Mouse (Mus musculus): Measurements from ENCODE around the gene a. TPM values are rescaled to one million over a fixed set of nuclear protein-coding genes. Genes with fewer than 3 reads are reported as not detected.

The a gene
- polyA plus RNA-seq, 1 experiment from 2014 or later = not detected

- Histone ChIP-seq H3K27ac (ENCODE audit: low read depth, low read length) (no peak overlapping the region), H3K36me3 (ENCODE audit: control insufficient read depth, insufficient read depth, low read length) (no peaks in the 10 kb centered on the region), H3K9me3 (ENCODE audit: control insufficient read depth, low read length) (no peaks in the 10 kb centered on the region), H3K9ac (ENCODE audit: low read depth, low read length) (no peak overlapping the region), H3K4me2 (replicated peaks; ENCODE audit: low read depth, low read length) (no peak overlapping the region), H3K4me1 (ENCODE audit: control insufficient read depth, insufficient read depth, low read length) (no peaks in the 10 kb centered on the region), H3K4me3 (ENCODE audit: low read length) (no peak overlapping the region), H3K27me3 (ENCODE audit: control insufficient read depth, insufficient read depth, low read length) (no peaks in the 10 kb centered on the region)
- ATAC-seq (ENCODE audit: low FRiP score, low TSS enrichment) = no peak
- 73% methylated on average over 4 of the region's 4 CpGs for WGBS
Measured at GRCm38 (mm10) chr2:155039956-155040355, 248.8 kb downstream of the a start.

- Histone ChIP-seq H3K27ac (ENCODE audit: low read depth, low read length) (no peak overlapping the region), H3K4me2 (replicated peaks; ENCODE audit: low read depth, low read length) (no peak overlapping the region), H3K27me3 (ENCODE audit: control insufficient read depth, insufficient read depth, low read length) (no peaks in the 10 kb centered on the region)
Measured at GRCm38 (mm10) chr2:155044542-155044941, 253.3 kb downstream of the a start.

GRCm38 (mm10) chr2:155045075-155045474, 253.9 kb downstream of the a start:
- WGBS = 72% methylated on average over 3 of the region's 3 CpGs
- no peak overlapping the region for H3K4me3 ChIP-seq (ENCODE audit: low read length)
- H3K4me2 ChIP-seq (replicated peaks; ENCODE audit: low read depth, low read length) = no peak overlapping the region
- H3K9ac ChIP-seq (ENCODE audit: low read depth, low read length) = no peak overlapping the region
- no peaks in the 10 kb centered on the region for H3K27me3 ChIP-seq (ENCODE audit: control insufficient read depth, insufficient read depth, low read length)
- H3K27ac ChIP-seq (ENCODE audit: low read depth, low read length) = no peak overlapping the region
- no peaks in the 10 kb centered on the region for H3K36me3 ChIP-seq (ENCODE audit: control insufficient read depth, insufficient read depth, low read length)
- 0 out of 2 replicates have a peak, but pooled peaks cover 2% of the 10 kb centered on the region for H3K4me1 ChIP-seq (ENCODE audit: control insufficient read depth, insufficient read depth, low read length)
- no peak for ATAC-seq (ENCODE audit: low FRiP score, low TSS enrichment)
- H3K9me3 ChIP-seq (ENCODE audit: control insufficient read depth, low read length) = no peaks in the 10 kb centered on the region

More at GRCm38 (mm10) chr2:155044542-155044941, 253.3 kb downstream of the a start:
- Histone ChIP-seq H3K4me1 (ENCODE audit: control insufficient read depth, insufficient read depth, low read length) (no peaks in the 10 kb centered on the region), H3K4me3 (ENCODE audit: low read length) (no peak overlapping the region), H3K36me3 (ENCODE audit: control insufficient read depth, insufficient read depth, low read length) (no peaks in the 10 kb centered on the region), H3K9ac (ENCODE audit: low read depth, low read length) (no peak overlapping the region), H3K9me3 (ENCODE audit: control insufficient read depth, low read length) (no peaks in the 10 kb centered on the region)
- ATAC-seq (ENCODE audit: low FRiP score, low TSS enrichment) = no peak
- 73% methylated on average over 3 of the region's 3 CpGs for WGBS

GRCm38 (mm10) chr2:155046803-155047202, 255.6 kb downstream of the a start:
- 86% methylated on average over 2 of the region's 2 CpGs for WGBS
- peaks cover 10% of the 10 kb centered on the region; the same call in 1 of the 2 replicates for H3K4me1 ChIP-seq (ENCODE audit: control insufficient read depth, insufficient read depth, low read length)
- H3K9me3 ChIP-seq (ENCODE audit: control insufficient read depth, low read length) = no peaks in the 10 kb centered on the region
- H3K4me3 ChIP-seq (ENCODE audit: low read length) = no peak overlapping the region
- no peaks in the 10 kb centered on the region for H3K27me3 ChIP-seq (ENCODE audit: control insufficient read depth, insufficient read depth, low read length)
- ATAC-seq (ENCODE audit: low FRiP score, low TSS enrichment) = no peak
- no peak overlapping the region for H3K27ac ChIP-seq (ENCODE audit: low read depth, low read length)
- no peak overlapping the region for H3K9ac ChIP-seq (ENCODE audit: low read depth, low read length)
- no peaks in the 10 kb centered on the region for H3K36me3 ChIP-seq (ENCODE audit: control insufficient read depth, insufficient read depth, low read length)
- no peak overlapping the region for H3K4me2 ChIP-seq (replicated peaks; ENCODE audit: low read depth, low read length)

- WGBS = 66% methylated on average over 7 of the region's 7 CpGs
- H3K27ac ChIP-seq (ENCODE audit: low read depth, low read length) = no peak overlapping the region
- H3K4me1 ChIP-seq (ENCODE audit: control insufficient read depth, insufficient read depth, low read length) = peaks cover 13% of the 10 kb centered on the region; the same call in 1 of the 2 replicates
- no peak overlapping the region for H3K9ac ChIP-seq (ENCODE audit: low read depth, low read length)
- no peak for ATAC-seq (ENCODE audit: low FRiP score, low TSS enrichment)
- no peak overlapping the region for H3K4me2 ChIP-seq (replicated peaks; ENCODE audit: low read depth, low read length)
- no peaks in the 10 kb centered on the region for H3K9me3 ChIP-seq (ENCODE audit: control insufficient read depth, low read length)
- H3K4me3 ChIP-seq (ENCODE audit: low read length) = no peak overlapping the region
- H3K27me3 ChIP-seq (ENCODE audit: control insufficient read depth, insufficient read depth, low read length) = no peaks in the 10 kb centered on the region
- no peaks in the 10 kb centered on the region for H3K36me3 ChIP-seq (ENCODE audit: control insufficient read depth, insufficient read depth, low read length)
Measured at GRCm38 (mm10) chr2:155047452-155048178, 256.4 kb downstream of the a start.

- H3K9me3 ChIP-seq (ENCODE audit: control insufficient read depth, low read length) = no peaks in the 10 kb centered on the region
- WGBS = 28% methylated on average over 5 of the region's 5 CpGs
- peak overlapping the region; percentile 75 for H3K4me2 ChIP-seq (replicated peaks; ENCODE audit: low read depth, low read length)
- H3K4me1 ChIP-seq (ENCODE audit: control insufficient read depth, insufficient read depth, low read length) = peaks cover 13% of the 10 kb centered on the region; the same call in 1 of the 2 replicates
- peak overlapping the region; percentile 61; the same call in 1 of the 2 replicates for H3K9ac ChIP-seq (ENCODE audit: low read depth, low read length)
- H3K27me3 ChIP-seq (ENCODE audit: control insufficient read depth, insufficient read depth, low read length) = no peaks in the 10 kb centered on the region
- no peaks in the 10 kb centered on the region for H3K36me3 ChIP-seq (ENCODE audit: control insufficient read depth, insufficient read depth, low read length)
- ATAC-seq (ENCODE audit: low FRiP score, low TSS enrichment) = no peak; the same call in 1 of the 2 replicates
- H3K27ac ChIP-seq (ENCODE audit: low read depth, low read length) = peak overlapping the region; percentile 60; the same call in 1 of the 2 replicates
- peak overlapping the region; percentile 54 for H3K4me3 ChIP-seq (ENCODE audit: low read length)
Measured at GRCm38 (mm10) chr2:155050108-155050503, 258.9 kb downstream of the a start.

- under 1% methylated on average over 45 of the region's 45 CpGs for WGBS
Measured at GRCm38 (mm10) chr2:155050504-155051236, 259.5 kb downstream of the a start.

GRCm38 (mm10) chr2:155051622-155052351, 260.6 kb downstream of the a start:
- Histone ChIP-seq H3K36me3 (ENCODE audit: control insufficient read depth, insufficient read depth, low read length) (no peaks in the 10 kb centered on the region), H3K4me1 (ENCODE audit: control insufficient read depth, insufficient read depth, low read length) (peaks cover 13% of the 10 kb centered on the region; the same call in 1 of the 2 replicates), H3K4me3 (ENCODE audit: low read length) (peak overlapping the region; percentile 54), H3K27me3 (ENCODE audit: control insufficient read depth, insufficient read depth, low read length) (no peaks in the 10 kb centered on the region), H3K4me2 (replicated peaks; ENCODE audit: low read depth, low read length) (peak overlapping the region; percentile 75), H3K9me3 (ENCODE audit: control insufficient read depth, low read length) (no peaks in the 10 kb centered on the region), H3K9ac (ENCODE audit: low read depth, low read length) (peak overlapping the region; percentile 56; the same call in 1 of the 2 replicates), H3K27ac (ENCODE audit: low read depth, low read length) (peak overlapping the region; percentile 76; the same call in 1 of the 2 replicates)
- ATAC-seq (ENCODE audit: low FRiP score, low TSS enrichment) = no peak
- 21% methylated on average over 9 of the region's 9 CpGs for WGBS

More at GRCm38 (mm10) chr2:155050504-155051236, 259.5 kb downstream of the a start:
- H3K9me3 ChIP-seq (ENCODE audit: control insufficient read depth, low read length) = no peaks in the 10 kb centered on the region
- H3K9ac ChIP-seq (ENCODE audit: low read depth, low read length) = peak overlapping the region; percentile 61
- peak; percentile 94 for ATAC-seq (ENCODE audit: low FRiP score, low TSS enrichment)
- no peaks in the 10 kb centered on the region for H3K36me3 ChIP-seq (ENCODE audit: control insufficient read depth, insufficient read depth, low read length)
- H3K4me1 ChIP-seq (ENCODE audit: control insufficient read depth, insufficient read depth, low read length) = peaks cover 13% of the 10 kb centered on the region; the same call in 1 of the 2 replicates
- H3K4me2 ChIP-seq (replicated peaks; ENCODE audit: low read depth, low read length) = peak overlapping the region; percentile 75
- peak overlapping the region; percentile 54 for H3K4me3 ChIP-seq (ENCODE audit: low read length)
- peak overlapping the region; percentile 76; the same call in 1 of the 2 replicates for H3K27ac ChIP-seq (ENCODE audit: low read depth, low read length)
- H3K27me3 ChIP-seq (ENCODE audit: control insufficient read depth, insufficient read depth, low read length) = no peaks in the 10 kb centered on the region
